Mouse (Mus musculus) CD8-positive naive resting alpha-beta T cell, adult 2 months (primary cell): ENCODE measurements around the gene Olfr1302.

Source experiments
- DNase-seq, 2 experiments: peaks; one replicate each; pipeline ENCODE4 v3.0.0; 2022; ENCODE audit warnings: low read depth in 2 of 2, low spot score in 2 of 2

The Olfr1302 gene

GRCm38 (mm10) chr2:111777129-111777528 lies at the start of gene Olfr1302:
Gene Olfr1302 (plus strand): TSS chr2:111777429.
- DNase-seq, result no peak

- DNase-seq, result no peak
Measured at GRCm38 (mm10) chr2:111750706-111751105, 26.5 kb upstream of the Olfr1302 start, which contains the start of gene Olfr1301. Gene Olfr1301 (plus strand): TSS chr2:111751006.

GRCm38 (mm10) chr2:111812936-111813335 lies 35.7 kb downstream of the Olfr1302 start:
- no peak for DNase-seq

- no peak for DNase-seq
Measured at GRCm38 (mm10) chr2:111820240-111820639, 43.0 kb downstream of the Olfr1302 start, which contains the start of gene Olfr1303. Gene Olfr1303 (minus strand): TSS chr2:111820340.
